In the genomic region with DNA sequence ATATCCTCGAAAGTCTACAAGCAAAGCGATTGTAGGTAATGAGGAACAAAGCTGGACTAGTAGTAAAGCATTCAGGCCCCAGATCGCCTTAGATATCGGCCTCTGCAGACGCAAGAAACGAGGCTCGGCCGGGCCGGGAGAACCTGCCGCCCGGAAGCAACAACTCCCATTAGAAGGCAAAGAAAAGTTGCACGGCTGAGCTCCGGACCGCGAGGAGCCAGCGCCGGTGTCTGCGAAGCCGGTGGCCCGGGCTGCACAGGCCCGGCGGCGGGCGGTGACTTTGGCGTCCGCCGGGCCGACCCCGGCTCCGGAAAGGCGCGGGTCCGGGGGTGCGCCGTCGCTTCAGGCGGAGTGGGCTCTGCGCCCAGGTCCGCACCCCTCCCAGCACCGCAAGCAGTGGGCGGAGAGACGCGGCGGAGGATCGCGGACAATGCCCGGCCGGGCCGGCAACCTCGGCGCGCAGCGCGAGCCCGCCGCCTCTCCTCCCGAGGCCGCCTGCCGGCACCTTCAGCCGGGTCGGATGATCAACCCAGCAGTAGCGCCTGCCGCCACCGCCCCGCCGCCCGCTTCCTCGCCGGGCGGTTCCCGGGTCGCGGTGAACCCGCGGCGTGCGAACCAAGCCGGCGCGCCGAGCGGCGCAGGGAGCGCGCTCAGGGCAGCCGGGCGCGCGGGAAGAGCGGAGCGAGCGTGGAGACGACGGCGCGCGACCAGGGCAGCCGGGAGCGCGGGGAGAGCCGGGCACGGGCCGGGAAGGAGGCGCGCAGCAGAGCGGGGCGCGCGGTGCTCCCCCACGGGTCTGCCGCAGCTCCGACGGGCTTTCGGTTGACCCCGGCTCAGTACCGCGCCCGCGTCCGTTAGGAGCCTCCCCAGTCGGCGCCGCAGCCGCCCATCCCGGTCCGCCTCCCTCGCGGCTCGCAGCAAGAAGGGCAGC, we compare ENCODE assay signal across 8 mouse cellular contexts. TPM values are rescaled to one million over a fixed set of nuclear protein-coding genes. Genes with fewer than 3 reads are reported as not detected.
DNase-seq lines count a peak whose midpoint lies in the region; ATAC-seq lines count a peak whose summit lies in the region.

No protein-coding gene starts in this region.

- peak; percentile 59 for ATAC-seq in hindbrain, embryonic 14.5 days (ENCODE audit: low FRiP score)

- peak overlapping the region; percentile 98 for H3K4me3 ChIP-seq in hindbrain, embryonic 14.5 days (replicated peaks; ENCODE audit: low read length)
- H3K4me3 ChIP-seq in macrophage (ENCODE audit: inconsistent target), result peak overlapping the region; percentile 50

- peak overlapping the region; percentile 86 for H3K9ac ChIP-seq in hindbrain, embryonic 14.5 days

- DNase-seq in ZHBTc4 (ENCODE audit: low read depth, low spot score), result peak; percentile 68
- DNase-seq in cerebellum, postnatal 25 days, result peak; percentile 80 to 82
- peak; percentile 50 to 51 for DNase-seq in frontal cortex, postnatal 36 days (ENCODE audit: low spot score in 2 of 2)
- peak; percentile 82 for DNase-seq in hindbrain, embryonic 14.5 days (ENCODE audit: low spot score)
- DNase-seq in left cerebral cortex, adult 8-10 months (ENCODE audit: low spot score in 2 of 2), result peak; percentile 29 to 37
- DNase-seq in right cerebral cortex, postnatal 10 days (ENCODE audit: low spot score in 2 of 2), result peak; percentile 75 to 77
- peak; percentile 58 to 64 for DNase-seq in urinary bladder, postnatal 4 days (ENCODE audit: low spot score in 2 of 2)

- peaks cover 15% of the 10 kb centered on the region for H3K4me1 ChIP-seq in hindbrain, embryonic 14.5 days (replicated peaks; ENCODE audit: control insufficient read depth, insufficient read depth, low read length)

- H3K27ac ChIP-seq in hindbrain, embryonic 14.5 days, result peak overlapping the region; percentile 96
- no peak overlapping the region for H3K27ac ChIP-seq in macrophage

- peak overlapping the region; percentile 62 for H3K4me2 ChIP-seq in hindbrain, embryonic 14.5 days (replicated peaks)

- peaks cover 47% of the 10 kb centered on the region for H3K79me2 ChIP-seq in macrophage (ENCODE audit: inconsistent target)

- no peaks in the 10 kb centered on the region for H3K9me3 ChIP-seq in hindbrain, embryonic 14.5 days (ENCODE audit: control insufficient read depth, low read length)

- WGBS in hindbrain, embryonic 14.5 days, result under 1% methylated on average over 101 of the region's 129 CpGs
- WGBS in macrophage (ENCODE audit: missing documents), result under 1% methylated on average over 124 of the region's 129 CpGs

- no peaks in the 10 kb centered on the region for H3K27me3 ChIP-seq in hindbrain, embryonic 14.5 days (ENCODE audit: control insufficient read depth, insufficient read depth, low read length)

- H3K36me3 ChIP-seq in hindbrain, embryonic 14.5 days (replicated peaks; ENCODE audit: control insufficient read depth, insufficient read depth), result no peaks in the 10 kb centered on the region
- H3K36me3 ChIP-seq in macrophage (ENCODE audit: inconsistent target), result no peaks in the 10 kb centered on the region

RNA-seq across cellular contexts. Expression of a gene that starts 0.8 kb away (rescaled TPM):
- 40.7 and 45.2 TPM in 2 replicates for polyA plus RNA-seq in hindbrain, embryonic 14.5 days (2014; fragmentation: Nextera tagmentation; extraction: Ambion mirVana)
- total RNA-seq in left cerebral cortex, adult 8-10 months (2022), result 10 to 100 TPM; 58.6 to 81.9 (median 72.1) TPM
- total RNA-seq in macrophage (2018; cell fraction: chromatin; rRNA removed), result 100 to 1,000 TPM; 133 to 238 (median 201) TPM
- 10 to 100 TPM; 24.0 to 49.5 (median 37.3) TPM for total RNA-seq in macrophage (2018; cell fraction: cytosol; rRNA removed)
- total RNA-seq in macrophage (2018; cell fraction: nucleus; rRNA removed), result 100 to 1,000 TPM in 18 of 26 experiments, 10 to 100 TPM in 8; 75.0 to 147 (median 113) TPM
- polyA plus RNA-seq in macrophage (2018), result 21.3 to 35.6 TPM (median 24.3 TPM) in 3 replicates

RNA-seq across cellular contexts. Expression of a gene that starts 37.0 kb away (rescaled TPM):
- 226 and 246 TPM in 2 replicates for polyA plus RNA-seq in hindbrain, embryonic 14.5 days (2014; fragmentation: Nextera tagmentation; extraction: Ambion mirVana)
- total RNA-seq in left cerebral cortex, adult 8-10 months (2022), result 100 to 1,000 TPM; 447 to 503 (median 477) TPM
- total RNA-seq in macrophage (2018; cell fraction: chromatin; rRNA removed), result 100 to 1,000 TPM in 15 of 26 experiments, 10 to 100 TPM in 11; 40.4 to 169 (median 109) TPM
- 100 to 1,000 TPM; 154 to 303 (median 204) TPM for total RNA-seq in macrophage (2018; cell fraction: cytosol; rRNA removed)
- total RNA-seq in macrophage (2018; cell fraction: nucleus; rRNA removed), result 100 to 1,000 TPM in 20 of 26 experiments, 10 to 100 TPM in 6; 62.9 to 200 (median 147) TPM
- polyA plus RNA-seq in macrophage (2018), result 189 to 360 TPM (median 233 TPM) in 3 replicates
